7 mouse cellular contexts compared by ENCODE assay signal in genomic region chrX:58038061-58039007, GRCm38 (mm10). TPM values are rescaled to one million over a fixed set of nuclear protein-coding genes. Genes with fewer than 3 reads are reported as not detected.
DNase-seq lines count a peak whose midpoint lies in the region; ATAC-seq and TF ChIP-seq lines count a peak whose summit lies in the region.

No protein-coding gene starts in this region.

- WGBS in cerebellum, adult 2 months, result 8% methylated on average over 68 of the region's 70 CpGs
- WGBS in midbrain, embryonic 14.5 days, result 21% methylated on average over 57 of the region's 70 CpGs

- H3K4me2 ChIP-seq in midbrain, embryonic 14.5 days (ENCODE audit: low read length), result peak overlapping the region; percentile 53

- no peak for TF ChIP-seq CTCF in cerebellum, adult 2 months (IDR thresholded peaks at IDR 0.05; ENCODE audit: borderline replicate concordance, insufficient read depth, low read depth, low read length)

- ATAC-seq in midbrain, embryonic 14.5 days (ENCODE audit: low FRiP score, low TSS enrichment), result peak; percentile 87

- no peaks in the 10 kb centered on the region for H3K36me3 ChIP-seq in midbrain, embryonic 14.5 days (ENCODE audit: control insufficient read depth, insufficient read depth, low read length)

- peak overlapping the region; percentile 69 for H3K27ac ChIP-seq in cerebellum, adult 2 months (ENCODE audit: insufficient read depth, low read length)
- H3K27ac ChIP-seq in midbrain, embryonic 14.5 days (replicated peaks; ENCODE audit: low read depth, low read length), result peak overlapping the region; percentile 76

- no peak; the same call in 1 of the 2 replicates for TF ChIP-seq POLR2A in cerebellum, adult 2 months (IDR thresholded peaks at IDR 0.05; ENCODE audit: borderline replicate concordance, insufficient read depth, low read length)

- peak overlapping the region; percentile 26; the same call in 1 of the 2 replicates for H3K9ac ChIP-seq in midbrain, embryonic 14.5 days (replicated peaks; ENCODE audit: low read length)

- no peaks in the 10 kb centered on the region for H3K9me3 ChIP-seq in midbrain, embryonic 14.5 days (ENCODE audit: control insufficient read depth, low read length)

- H3K27me3 ChIP-seq in cerebellum, adult 2 months (ENCODE audit: control insufficient read depth, insufficient read depth, low read length), result no peaks in the 10 kb centered on the region
- H3K27me3 ChIP-seq in midbrain, embryonic 14.5 days (ENCODE audit: control insufficient read depth, insufficient read depth, low read length), result no peaks in the 10 kb centered on the region

- H3K4me3 ChIP-seq in cerebellum, adult 2 months (replicated peaks; ENCODE audit: insufficient read depth, low read depth, low read length), result peak overlapping the region; percentile 51
- H3K4me3 ChIP-seq in midbrain, embryonic 14.5 days (replicated peaks; ENCODE audit: low read depth, low read length), result peak overlapping the region; percentile 38

- DNase-seq in ZHBTc4 (ENCODE audit: low read depth, low spot score), result peak; percentile 90
- DNase-seq in cerebellum, adult 2 months, result peak; percentile 60 to 67
- DNase-seq in forelimb bud, embryonic 11.5 days (ENCODE audit: low read depth, low spot score), result peak; percentile 56
- DNase-seq in midbrain, embryonic 14.5 days, result peak; percentile 80
- DNase-seq in right cerebral cortex, adult 2 months (ENCODE audit: low spot score in 2 of 2), result no peak
- no peak for DNase-seq in right cerebral cortex, adult 18-20 months
- DNase-seq in left cerebral cortex, adult 18-20 months (ENCODE audit: low spot score in 2 of 2), result no peak

- no peaks in the 10 kb centered on the region for H3K4me1 ChIP-seq in cerebellum, adult 2 months (ENCODE audit: control insufficient read depth, insufficient read depth, low read length)
- H3K4me1 ChIP-seq in midbrain, embryonic 14.5 days (ENCODE audit: control insufficient read depth, insufficient read depth, low read length), result no peaks in the 10 kb centered on the region

RNA-seq across cellular contexts. Expression of gene Zic3, which starts 15.8 kb away (rescaled TPM):
- 7.4 and 7.7 TPM in 2 replicates for polyA plus RNA-seq in cerebellum, adult 2 months (2012; rRNA removed)
- polyA plus RNA-seq in midbrain, embryonic 14.5 days (2014; fragmentation: Nextera tagmentation; extraction: Ambion mirVana), result 19.9 and 26.9 TPM in 2 replicates
- 1 to 10 TPM; 1.3 to 1.7 TPM for total RNA-seq in left cerebral cortex, adult 18-20 months (2021)

Comparison
In these comparisons a context has a peak if more than half of its experiments do, and no peak if none do; other contexts are left out.
1. DNase-seq: peak in ZHBTc4 (single experiment), cerebellum, adult 2 months (2 of 2), forelimb bud, embryonic 11.5 days (single experiment) and midbrain, embryonic 14.5 days (single experiment); none in right cerebral cortex, adult 2 months (0 of 2), right cerebral cortex, adult 18-20 months (single experiment) and left cerebral cortex, adult 18-20 months (0 of 2).